Mouse (Mus musculus) myocyte (in vitro differentiated cells): ENCODE results near the gene Ubc.

Source experiments
- CEBPB ChIP-seq: IDR thresholded peaks from 2 replicates; pipeline ENCODE4 v1.6.1; 2011; ENCODE audit warnings: mild to moderate bottlenecking, moderate library complexity; ENCODE audit not compliant: poor library complexity, insufficient read depth, severe bottlenecking
- E2F4 ChIP-seq: IDR thresholded peaks from one replicate; pipeline ENCODE4 v1.6.1; 2011; ENCODE audit warnings: mild to moderate bottlenecking, control low read depth, moderate library complexity; ENCODE audit not compliant: insufficient read depth
- MAX ChIP-seq: IDR thresholded peaks from one replicate; pipeline ENCODE4 v1.6.1; 2011; ENCODE audit warnings: low read depth, mild to moderate bottlenecking, control low read depth
- MYOG ChIP-seq, 3 experiments: IDR thresholded peaks; one replicate each; pipeline ENCODE4 v1.6.1; 2011; ENCODE audit warnings: control low read depth in 2 of 3, low read depth in 2 of 3, mild to moderate bottlenecking in 2 of 3; ENCODE audit not compliant: insufficient read length in 2 of 3, control insufficient read depth in 1 of 3, insufficient read depth in 1 of 3
- POLR2A ChIP-seq: IDR thresholded peaks from one replicate; pipeline ENCODE4 v1.6.1; 2011; ENCODE audit warnings: low read depth, mild to moderate bottlenecking, control low read depth, moderate library complexity; ENCODE audit not compliant: insufficient read length
- POLR2AphosphoS2 ChIP-seq: IDR thresholded peaks from one replicate; pipeline ENCODE4 v1.6.1; 2011; ENCODE audit warnings: low read depth, control low read depth; ENCODE audit not compliant: insufficient read length
- REST ChIP-seq: IDR thresholded peaks from one replicate; pipeline ENCODE4 v1.6.1; 2011; ENCODE audit warnings: mild to moderate bottlenecking, control low read depth, moderate library complexity; ENCODE audit not compliant: insufficient read depth, insufficient read length
- SRF ChIP-seq: IDR thresholded peaks from one replicate; pipeline ENCODE4 v1.6.1; 2011; ENCODE audit warnings: low read depth; ENCODE audit not compliant: control insufficient read depth, insufficient read length
- TCF12 ChIP-seq: IDR thresholded peaks from one replicate; pipeline ENCODE4 v1.6.1; 2011; ENCODE audit warnings: mild to moderate bottlenecking, control low read depth; ENCODE audit not compliant: poor library complexity, insufficient read depth, severe bottlenecking
- TCF3 ChIP-seq: IDR thresholded peaks from one replicate; pipeline ENCODE4 v1.6.1; 2011; ENCODE audit warnings: low read depth, control low read depth; ENCODE audit not compliant: insufficient read length
- USF1 ChIP-seq: IDR thresholded peaks from one replicate; pipeline ENCODE4 v1.6.1; 2011; ENCODE audit warnings: low read depth, mild to moderate bottlenecking, control low read depth, moderate library complexity

DNA sequence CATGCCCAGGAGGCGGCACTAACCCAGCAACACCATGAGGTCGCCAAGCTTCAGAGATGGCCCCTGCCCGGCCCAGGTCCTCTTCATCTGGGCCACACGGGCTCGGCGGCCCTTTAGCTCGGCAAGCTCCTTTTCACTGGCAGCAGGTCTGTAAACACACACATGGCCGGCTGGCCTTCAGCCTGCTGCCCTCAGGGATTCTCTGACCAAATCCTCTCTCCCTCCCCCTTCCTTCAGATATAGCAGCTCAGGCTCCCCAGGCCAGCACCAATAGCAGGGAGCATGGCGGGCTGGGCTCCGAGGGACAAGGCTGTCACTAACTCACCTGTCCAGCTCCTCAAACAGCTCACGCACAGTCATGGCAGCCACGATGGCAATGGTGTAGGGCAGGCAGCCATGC lies 28.6 kb upstream of the Ubc start:
- TF ChIP-seq USF1 (no peak), SRF (no peak), POLR2A (no peak), TCF3 (no peak), POLR2AphosphoS2 (no peak), MAX (no peak), TCF12 (no peak), CEBPB (no peak), REST (no peak), E2F4 (no peak), MYOG (IDR thresholded peaks at IDR 0.05; ENCODE audit: control insufficient read depth in 1 of 3, insufficient read depth in 1 of 3, insufficient read length in 2 of 3, low read depth in 2 of 3) (no peak)
